Mouse (Mus musculus): ENCODE measurements around the gene Vnn1. TPM values are rescaled to one million over a fixed set of nuclear protein-coding genes. Genes with fewer than 3 reads are reported as not detected.

Vnn1 gene
- polyA plus RNA-seq, 1 experiment from 2014 or later, result 3.1 TPM

GRCm38 (mm10) chr10:23948026-23948425 is 53.5 kb downstream of the Vnn1 start:
- H3K27ac ChIP-seq (ENCODE audit: low read depth, low read length), result no peak overlapping the region
- H3K27me3 ChIP-seq (ENCODE audit: control insufficient read depth, insufficient read depth, low read length), result no peaks in the 10 kb centered on the region
- no peaks in the 10 kb centered on the region for H3K4me1 ChIP-seq (replicated peaks; ENCODE audit: control insufficient read depth, insufficient read depth, low read length)
- no peak overlapping the region for H3K9ac ChIP-seq (ENCODE audit: low read depth, low read length)
- no peaks in the 10 kb centered on the region for H3K36me3 ChIP-seq (ENCODE audit: control insufficient read depth, insufficient read depth, low read length)
- no peaks in the 10 kb centered on the region for H3K9me3 ChIP-seq (ENCODE audit: control insufficient read depth, low read length)
- DNase-seq (ENCODE audit: low spot score) (no peak), ATAC-seq (ENCODE audit: low FRiP score) (no peak)
- no peak overlapping the region for H3K4me2 ChIP-seq (replicated peaks; ENCODE audit: low read depth, low read length)
- 80% methylated on average over 7 of the region's 7 CpGs for WGBS
- H3K4me3 ChIP-seq (ENCODE audit: low read depth, low read length), result no peak overlapping the region

GRCm38 (mm10) chr10:23949508-23950005 is 55.1 kb downstream of the Vnn1 start, which contains the start of gene Taar3:
TSS of gene Taar3 (plus strand) at chr10:23949558.
- Histone ChIP-seq H3K9ac (ENCODE audit: low read depth, low read length) (no peak within 1 kb of the TSS), H3K4me1 (replicated peaks; ENCODE audit: control insufficient read depth, insufficient read depth, low read length) (no peaks in the 10 kb centered on the region), H3K9me3 (ENCODE audit: control insufficient read depth, low read length) (no peaks in the 10 kb centered on the region), H3K27me3 (ENCODE audit: control insufficient read depth, insufficient read depth, low read length) (no peaks in the 10 kb centered on the region), H3K36me3 (ENCODE audit: control insufficient read depth, insufficient read depth, low read length) (no peaks in the 10 kb centered on the region), H3K4me2 (replicated peaks; ENCODE audit: low read depth, low read length) (no peak within 1 kb of the TSS), H3K27ac (ENCODE audit: low read depth, low read length) (no peak within 1 kb of the TSS), H3K4me3 (ENCODE audit: low read depth, low read length) (no peak within 1 kb of the TSS)
- 88% methylated on average over 16 of the region's 16 CpGs for WGBS
- ATAC-seq (ENCODE audit: low FRiP score), result no peak
- DNase-seq (ENCODE audit: low spot score), result peak; percentile 9

GRCm38 (mm10) chr10:23951714-23952113 is 57.2 kb downstream of the Vnn1 start:
- no peaks in the 10 kb centered on the region for H3K36me3 ChIP-seq (ENCODE audit: control insufficient read depth, insufficient read depth, low read length)
- DNase-seq (ENCODE audit: low spot score), result no peak

More at GRCm38 (mm10) chr10:23951714-23952113, 57.2 kb downstream of the Vnn1 start:
- H3K9me3 ChIP-seq (ENCODE audit: control insufficient read depth, low read length), result no peaks in the 10 kb centered on the region
- H3K27me3 ChIP-seq (ENCODE audit: control insufficient read depth, insufficient read depth, low read length), result no peaks in the 10 kb centered on the region
- no peak overlapping the region for H3K9ac ChIP-seq (ENCODE audit: low read depth, low read length)
- H3K4me2 ChIP-seq (replicated peaks; ENCODE audit: low read depth, low read length), result no peak overlapping the region
- H3K4me3 ChIP-seq (ENCODE audit: low read depth, low read length), result no peak overlapping the region
- ATAC-seq (ENCODE audit: low FRiP score), result no peak
- no peaks in the 10 kb centered on the region for H3K4me1 ChIP-seq (replicated peaks; ENCODE audit: control insufficient read depth, insufficient read depth, low read length)
- H3K27ac ChIP-seq (ENCODE audit: low read depth, low read length), result no peak overlapping the region
- WGBS, result 90% methylated on average over 6 of the region's 6 CpGs

Other genes starting within 250 kb of the Vnn1 start
- 126 TPM in 2 replicates for gene Rps12, start 107.4 kb upstream of the Vnn1 start, polyA plus RNA-seq (2014; fragmentation: Nextera tagmentation; extraction: Ambion mirVana)
- 21.5 and 23.2 TPM in 2 replicates for gene Slc18b1, start 97.7 kb upstream of the Vnn1 start, polyA plus RNA-seq (2014; fragmentation: Nextera tagmentation; extraction: Ambion mirVana)
- 0.09 TPM in 1 of 2 replicates, not detected in the other for gene Vnn3, start 43.2 kb upstream of the Vnn1 start, polyA plus RNA-seq (2014; fragmentation: Nextera tagmentation; extraction: Ambion mirVana)
- gene Taar1, start 25.7 kb downstream of the Vnn1 start, polyA plus RNA-seq (2014; fragmentation: Nextera tagmentation; extraction: Ambion mirVana), result not detected in 2 replicates
- gene Taar2, start 43.9 kb downstream of the Vnn1 start, polyA plus RNA-seq (2014; fragmentation: Nextera tagmentation; extraction: Ambion mirVana), result not detected in 2 replicates
- gene Taar3, start 54.9 kb downstream of the Vnn1 start, polyA plus RNA-seq (2014; fragmentation: Nextera tagmentation; extraction: Ambion mirVana), result not detected in 2 replicates
- not detected in 2 replicates for gene Taar4, start 65.8 kb downstream of the Vnn1 start, polyA plus RNA-seq (2014; fragmentation: Nextera tagmentation; extraction: Ambion mirVana)
- not detected in 2 replicates for gene Taar5, start 76.0 kb downstream of the Vnn1 start, polyA plus RNA-seq (2014; fragmentation: Nextera tagmentation; extraction: Ambion mirVana)
- not detected in 2 replicates for gene Taar6, start 91.0 kb downstream of the Vnn1 start, polyA plus RNA-seq (2014; fragmentation: Nextera tagmentation; extraction: Ambion mirVana)
- not detected in 2 replicates for gene Taar7a, start 98.8 kb downstream of the Vnn1 start, polyA plus RNA-seq (2014; fragmentation: Nextera tagmentation; extraction: Ambion mirVana)
- not detected in 2 replicates for gene Taar7b, start 105.3 kb downstream of the Vnn1 start, polyA plus RNA-seq (2014; fragmentation: Nextera tagmentation; extraction: Ambion mirVana)
- not detected in 2 replicates for gene Taar7d, start 132.5 kb downstream of the Vnn1 start, polyA plus RNA-seq (2014; fragmentation: Nextera tagmentation; extraction: Ambion mirVana)
- not detected in 2 replicates for gene Taar7e, start 142.9 kb downstream of the Vnn1 start, polyA plus RNA-seq (2014; fragmentation: Nextera tagmentation; extraction: Ambion mirVana)
- not detected in 2 replicates for gene Taar7f, start 154.8 kb downstream of the Vnn1 start, polyA plus RNA-seq (2014; fragmentation: Nextera tagmentation; extraction: Ambion mirVana)
- gene Taar8a, start 181.8 kb downstream of the Vnn1 start, polyA plus RNA-seq (2014; fragmentation: Nextera tagmentation; extraction: Ambion mirVana), result not detected in 2 replicates
- gene Taar8b, start 197.6 kb downstream of the Vnn1 start, polyA plus RNA-seq (2014; fragmentation: Nextera tagmentation; extraction: Ambion mirVana), result not detected in 2 replicates
- not detected in 2 replicates for gene Taar8c, start 207.2 kb downstream of the Vnn1 start, polyA plus RNA-seq (2014; fragmentation: Nextera tagmentation; extraction: Ambion mirVana)
- not detected in 2 replicates for gene Taar9, start 214.8 kb downstream of the Vnn1 start, polyA plus RNA-seq (2014; fragmentation: Nextera tagmentation; extraction: Ambion mirVana)